Mouse (Mus musculus) midbrain, postnatal 0 days (tissue): ENCODE measurements around the gene Csrnp2. TPM values are rescaled to one million over a fixed set of nuclear protein-coding genes. Genes with fewer than 3 reads are reported as not detected.

ENCODE experiments used
- ATAC-seq: fragments of 200-750 bp; cut with Nextera tagmentation; 2 replicates; pipeline ENCODE4 v1.8.0; 2017; ENCODE audit warnings: moderate number of reproducible peaks, mild to moderate bottlenecking, moderate TSS enrichment, moderate library complexity; ENCODE audit not compliant: low FRiP score
- DNase-seq: peaks from one replicate; pipeline ENCODE4 v3.0.0-alpha.2; 2015; ENCODE audit warnings: low spot score
- H3K27ac ChIP-seq: fragments of 300-500 bp; sonication (generic); 2 replicates; pipeline ENCODE4 v1.5.1; 2014; ENCODE audit warnings: low read depth, mild to moderate bottlenecking, low read length, mixed read lengths
- H3K27me3 ChIP-seq: fragments of 300-500 bp; sonication (generic); 2 replicates; pipeline ENCODE4 v1.6.1; 2014; ENCODE audit warnings: low read length, control low read depth, mixed read lengths; ENCODE audit not compliant: insufficient read depth
- H3K36me3 ChIP-seq: fragments of 300-500 bp; sonication (generic); 2 replicates; pipeline ENCODE4 v1.6.1; 2014; ENCODE audit warnings: low read length, control low read depth, mixed read lengths; ENCODE audit not compliant: insufficient read depth
- H3K4me1 ChIP-seq: fragments of 300-500 bp; sonication (generic); 2 replicates; pipeline ENCODE4 v1.6.1; 2014; ENCODE audit warnings: mild to moderate bottlenecking, control low read depth, antibody characterized with exemption, low read length, mixed read lengths; ENCODE audit not compliant: insufficient read depth
- H3K4me2 ChIP-seq: fragments of 300-500 bp; sonication (generic); 2 replicates; pipeline ENCODE4 v1.6.1; 2014; ENCODE audit warnings: low read depth, mild to moderate bottlenecking, low read length, mixed read lengths; ENCODE audit not compliant: poor library complexity, severe bottlenecking
- H3K4me3 ChIP-seq: fragments of 300-500 bp; sonication (generic); 2 replicates; pipeline ENCODE4 v1.5.1; 2014; ENCODE audit warnings: low read depth, mild to moderate bottlenecking, low read length, moderate library complexity
- H3K9ac ChIP-seq: fragments of 300-500 bp; sonication (generic); replicated peaks from 2 replicates; pipeline ENCODE4 v1.6.1; 2014; ENCODE audit warnings: mild to moderate bottlenecking, low read length, moderate library complexity, mixed read lengths; ENCODE audit not compliant: poor library complexity, severe bottlenecking
- H3K9me3 ChIP-seq: fragments of 300-500 bp; sonication (generic); 2 replicates; pipeline ENCODE4 v1.6.1; 2016; ENCODE audit warnings: low read length, control low read depth
- CTCF ChIP-seq: IDR thresholded peaks from 2 replicates; pipeline ENCODE4 v1.5.1; 2016; ENCODE audit warnings: antibody characterized with exemption, mild to moderate bottlenecking
- WGBS: fragments of 180-500 bp; shearing (Covaris S2); extraction: QIAGEN DNeasy Blood & Tissue Kit; methylation state at CpG from one replicate; pipeline ENCODE4 v1.1.7; 2014; 5-methylcytosine and 5-hydroxymethylcytosine counted together
- polyA plus RNA-seq: library from polyadenylated mRNA; unstranded; fragments of >200 nt; fragmentation: Nextera tagmentation; extraction: Ambion mirVana; gene quantifications from 2 replicates; pipeline ENCODE4 v1.2.1, GENCODE M21; 2015
- total RNA-seq: library from RNA; depleted of rRNA; stranded (reverse); fragments of >200 nt; gene quantifications from 2 replicates; pipeline ENCODE4 v1.2.3, GENCODE M21; 2014

Gene Csrnp2
- total and polyA plus RNA-seq, 2 experiments from 2014 or later, result 37.0 to 66.3 TPM

DNA sequence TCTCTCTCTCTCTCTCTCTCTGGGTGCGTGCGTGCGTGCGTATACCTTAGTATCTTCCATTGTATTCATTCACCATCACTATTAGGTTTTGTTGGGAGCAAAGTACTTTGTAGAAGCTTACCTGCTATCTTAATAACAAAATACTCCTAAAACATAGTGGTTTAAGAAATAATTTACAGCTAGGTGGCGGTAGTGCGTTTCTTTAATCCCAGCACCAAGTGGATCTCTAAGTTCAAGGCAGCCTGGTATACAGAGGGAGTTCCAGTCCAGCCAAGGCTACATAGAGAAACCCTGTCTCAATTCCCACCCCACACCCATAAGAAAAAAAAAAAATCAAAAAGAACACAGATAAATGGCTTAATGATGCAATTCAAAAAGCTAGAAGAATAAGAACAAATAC lies 42.6 kb upstream of the Csrnp2 start:
- no peak for ATAC-seq

DNA sequence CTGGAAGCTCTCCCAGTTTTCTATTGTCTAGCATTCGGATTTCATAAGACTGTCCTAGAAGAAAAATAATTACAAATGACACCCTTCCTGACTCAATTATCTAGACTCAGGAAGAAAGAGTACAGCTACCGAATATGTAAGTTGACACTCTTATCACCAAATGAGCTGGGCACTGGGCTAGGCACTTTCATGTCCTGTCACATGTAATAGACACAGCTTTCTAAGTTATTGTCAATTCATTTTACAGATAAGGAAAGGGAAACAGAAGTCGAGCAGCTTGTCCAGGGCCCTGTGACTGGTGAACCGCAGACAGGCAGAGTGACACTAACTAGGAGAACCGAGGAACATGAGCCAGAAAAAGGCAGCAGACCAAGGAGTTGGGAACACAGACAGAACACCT lies 32.6 kb upstream of the Csrnp2 start:
- Histone ChIP-seq H3K4me2 (no peak overlapping the region), H3K9ac (no peak overlapping the region), H3K36me3 (peaks cover 4% of the 10 kb centered on the region; the same call in 1 of the 2 replicates), H3K27ac (no peak overlapping the region), H3K27me3 (no peaks in the 10 kb centered on the region), H3K4me1 (no peaks in the 10 kb centered on the region), H3K9me3 (no peaks in the 10 kb centered on the region), H3K4me3 (no peak overlapping the region)
- ATAC-seq (no peak), DNase-seq (no peak)
- no peak for TF ChIP-seq CTCF
- 86% methylated on average over 5 of the region's 5 CpGs for WGBS

More for the DNA sequence above, 42.6 kb upstream of the Csrnp2 start:
- Histone ChIP-seq H3K9ac (no peak overlapping the region), H3K4me3 (no peak overlapping the region), H3K9me3 (no peaks in the 10 kb centered on the region), H3K36me3 (no peaks in the 10 kb centered on the region), H3K27me3 (no peaks in the 10 kb centered on the region), H3K4me1 (no peaks in the 10 kb centered on the region), H3K27ac (no peak overlapping the region), H3K4me2 (no peak overlapping the region)
- TF ChIP-seq CTCF, result peak; percentile 70
- 89% methylated on average over 6 of the region's 6 CpGs for WGBS
- peak; percentile 65 for DNase-seq

DNA sequence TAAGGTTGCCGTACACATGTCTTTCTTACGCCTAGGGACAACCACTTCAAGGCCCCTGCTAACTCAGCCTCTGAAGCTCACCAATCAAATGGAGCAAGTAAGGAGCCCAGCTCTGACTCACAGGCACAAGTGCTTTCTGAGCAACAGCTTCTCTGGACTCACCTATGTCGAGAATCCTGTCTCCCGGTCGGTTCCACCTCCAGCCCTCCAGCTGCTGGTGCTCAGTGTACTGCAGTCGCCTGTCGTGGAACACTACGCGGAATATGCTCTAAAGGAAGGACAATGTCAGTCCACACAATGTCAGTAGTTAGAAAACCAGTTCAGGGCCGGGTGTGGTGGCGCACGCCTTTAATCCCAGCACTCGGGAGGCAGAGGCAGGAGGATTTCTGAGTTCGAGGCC lies 30.1 kb upstream of the Csrnp2 start:
- no peak for ATAC-seq

DNA sequence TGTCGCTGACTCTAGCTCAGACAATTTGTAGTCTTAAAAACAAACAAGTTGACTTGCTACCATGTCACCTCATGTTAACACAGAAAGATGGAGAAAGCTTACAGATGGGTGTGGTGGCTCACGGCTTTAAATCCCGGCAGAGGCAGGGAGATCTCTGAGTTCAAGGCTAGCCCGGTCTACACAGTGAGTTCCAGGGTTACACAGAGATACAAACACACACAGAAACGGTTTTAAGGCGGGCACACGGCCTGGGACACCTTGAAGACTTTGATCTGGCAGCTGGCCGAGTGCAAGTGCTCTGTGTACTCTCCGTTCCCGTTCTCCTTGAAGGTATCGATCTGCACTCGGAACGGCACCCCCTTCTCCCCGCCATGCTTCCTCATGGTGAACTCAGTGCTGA lies 25.0 kb upstream of the Csrnp2 start:
- DNase-seq, result no peak
- 93% methylated on average over 14 of the region's 14 CpGs for WGBS

More for the DNA sequence above, 30.1 kb upstream of the Csrnp2 start:
- H3K27me3 ChIP-seq, result no peaks in the 10 kb centered on the region
- H3K4me2 ChIP-seq, result no peak overlapping the region
- peaks cover 14% of the 10 kb centered on the region; the same call in 1 of the 2 replicates for H3K36me3 ChIP-seq
- H3K9ac ChIP-seq, result no peak overlapping the region
- H3K4me3 ChIP-seq, result no peak overlapping the region
- DNase-seq, result no peak
- no peak for TF ChIP-seq CTCF
- WGBS, result 95% methylated on average over 14 of the region's 14 CpGs
- H3K27ac ChIP-seq, result no peak overlapping the region
- H3K9me3 ChIP-seq, result no peaks in the 10 kb centered on the region
- no peaks in the 10 kb centered on the region for H3K4me1 ChIP-seq

DNA sequence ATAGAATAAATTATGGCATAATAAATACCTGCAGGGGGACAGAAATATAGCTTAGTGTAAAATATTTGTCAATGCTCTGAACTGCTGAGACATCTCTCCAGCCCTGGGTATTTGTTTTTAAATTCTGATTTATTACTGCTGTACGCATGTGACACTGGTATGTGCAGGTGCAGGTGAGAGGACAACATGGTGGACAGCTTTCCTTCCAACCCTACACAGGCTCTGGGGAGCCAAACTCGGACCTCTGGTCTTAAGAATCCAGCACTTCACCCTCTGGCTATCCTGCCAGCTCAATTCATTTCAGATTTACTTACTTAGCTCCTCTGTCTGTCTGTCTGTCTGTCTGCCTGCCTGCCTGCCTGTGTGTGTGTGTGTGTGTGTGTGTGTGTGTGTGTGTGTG lies 19.8 kb upstream of the Csrnp2 start:
- DNase-seq (no peak), ATAC-seq (no peak)
- Histone ChIP-seq H3K27ac (no peak overlapping the region), H3K36me3 (peaks cover 55% of the 10 kb centered on the region), H3K9me3 (no peaks in the 10 kb centered on the region), H3K4me3 (no peak overlapping the region), H3K9ac (no peak overlapping the region), H3K4me1 (no peaks in the 10 kb centered on the region), H3K27me3 (no peaks in the 10 kb centered on the region), H3K4me2 (no peak overlapping the region)
- WGBS, result 93% methylated on average over 2 of the region's 2 CpGs
- no peak for TF ChIP-seq CTCF

More for the DNA sequence above, 25.0 kb upstream of the Csrnp2 start:
- ATAC-seq, result no peak
- no peaks in the 10 kb centered on the region for H3K27me3 ChIP-seq
- H3K9me3 ChIP-seq, result no peaks in the 10 kb centered on the region
- no peak for TF ChIP-seq CTCF
- no peak overlapping the region for H3K27ac ChIP-seq
- no peaks in the 10 kb centered on the region for H3K4me1 ChIP-seq
- peaks cover 34% of the 10 kb centered on the region for H3K36me3 ChIP-seq
- H3K4me2 ChIP-seq, result no peak overlapping the region
- no peak overlapping the region for H3K4me3 ChIP-seq
- H3K9ac ChIP-seq, result no peak overlapping the region

DNA sequence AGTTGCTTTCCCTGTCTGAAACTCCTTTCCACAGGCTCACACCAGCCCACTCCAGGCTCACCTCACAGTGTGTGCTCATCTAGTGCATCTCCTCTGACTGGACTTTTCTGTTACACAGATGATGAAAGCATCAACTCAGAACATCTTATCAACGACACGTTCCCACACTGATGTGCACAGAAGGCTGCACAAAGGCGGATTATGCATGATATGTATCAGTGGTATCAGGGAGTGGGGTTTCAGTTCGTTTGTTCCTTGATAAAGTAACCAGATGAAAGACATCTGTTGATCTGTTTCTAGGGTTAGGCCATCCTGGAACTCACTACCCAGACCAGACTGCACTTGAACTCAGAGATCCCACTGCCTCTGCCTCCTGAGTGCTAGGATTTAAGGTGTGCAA lies 18.1 kb upstream of the Csrnp2 start:
- WGBS, result 95% methylated on average over 4 of the region's 4 CpGs
- Histone ChIP-seq H3K4me3 (no peak overlapping the region), H3K36me3 (peaks cover 58% of the 10 kb centered on the region), H3K4me2 (no peak overlapping the region), H3K4me1 (no peaks in the 10 kb centered on the region), H3K9me3 (no peaks in the 10 kb centered on the region), H3K27ac (no peak overlapping the region), H3K27me3 (no peaks in the 10 kb centered on the region), H3K9ac (no peak overlapping the region)
- no peak for DNase-seq
- no peak for TF ChIP-seq CTCF
- no peak for ATAC-seq
